Mouse (Mus musculus) hindbrain, embryonic 11.5 days (tissue): Measurements from ENCODE around the gene Il15. TPM values are rescaled to one million over a fixed set of nuclear protein-coding genes. Genes with fewer than 3 reads are reported as not detected.

Source experiments
- ATAC-seq: fragments of 200-750 bp; cut with Nextera tagmentation; 2 replicates; pipeline ENCODE4 v1.8.0; 2017; ENCODE audit warnings: mild to moderate bottlenecking, moderate TSS enrichment, moderate library complexity; ENCODE audit not compliant: low FRiP score
- DNase-seq: peaks from one replicate; pipeline ENCODE4 v3.0.0-alpha.2; 2015; ENCODE audit warnings: low spot score
- H3K27ac ChIP-seq: fragments of 300-500 bp; sonication (generic); 2 replicates; pipeline ENCODE4 v1.5.1; 2014; ENCODE audit warnings: mild to moderate bottlenecking, low read depth, low read length
- H3K27me3 ChIP-seq: fragments of 300-500 bp; sonication (generic); 2 replicates; pipeline ENCODE4 v1.6.1; 2014; ENCODE audit warnings: mild to moderate bottlenecking, low read length, moderate library complexity, mixed read lengths; ENCODE audit not compliant: control insufficient read depth, insufficient read depth
- H3K36me3 ChIP-seq: fragments of 300-500 bp; sonication (generic); 2 replicates; pipeline ENCODE4 v1.6.1; 2014; ENCODE audit warnings: mild to moderate bottlenecking, low read length, moderate library complexity, mixed read lengths; ENCODE audit not compliant: control insufficient read depth, insufficient read depth
- H3K4me1 ChIP-seq: fragments of 300-500 bp; sonication (generic); replicated peaks from 2 replicates; pipeline ENCODE4 v1.6.1; 2014; ENCODE audit warnings: low read length, mixed read lengths; ENCODE audit not compliant: control insufficient read depth, insufficient read depth
- H3K4me2 ChIP-seq: fragments of 300-500 bp; sonication (generic); replicated peaks from 2 replicates; pipeline ENCODE4 v1.6.1; 2014; ENCODE audit warnings: mild to moderate bottlenecking, low read depth, low read length
- H3K4me3 ChIP-seq: fragments of 300-500 bp; sonication (generic); 2 replicates; pipeline ENCODE4 v1.5.1; 2014; ENCODE audit warnings: low read depth, low read length
- H3K9ac ChIP-seq: fragments of 300-500 bp; sonication (generic); 2 replicates; pipeline ENCODE4 v1.6.1; 2014; ENCODE audit warnings: low read depth, low read length
- H3K9me3 ChIP-seq: fragments of 300-500 bp; sonication (generic); 2 replicates; pipeline ENCODE4 v1.6.1; 2016; ENCODE audit warnings: low read length; ENCODE audit not compliant: control insufficient read depth
- WGBS: fragments of 180-500 bp; shearing (Covaris S2); extraction: QIAGEN DNeasy Blood & Tissue Kit; methylation state at CpG from one replicate; pipeline ENCODE4 v1.1.7; 2014; 5-methylcytosine and 5-hydroxymethylcytosine counted together
- polyA plus RNA-seq: library from polyadenylated mRNA; unstranded; fragments of >200 nt; fragmentation: Nextera tagmentation; extraction: Ambion mirVana; gene quantifications from 2 replicates; pipeline ENCODE4 v1.2.1, GENCODE M21; 2014

Gene Il15
- polyA plus RNA-seq, 1 experiment from 2014 or later = 4.0 TPM

GRCm38 (mm10) chr8:82281995-82282394 lies 121.0 kb downstream of the Il15 start:
- Histone ChIP-seq H3K4me1 (no peaks in the 10 kb centered on the region), H3K27ac (no peak overlapping the region), H3K9ac (no peak overlapping the region), H3K27me3 (no peaks in the 10 kb centered on the region), H3K4me2 (no peak overlapping the region), H3K4me3 (no peak overlapping the region), H3K36me3 (no peaks in the 10 kb centered on the region), H3K9me3 (no peaks in the 10 kb centered on the region)
- ATAC-seq (no peak), DNase-seq (no peak)
- 86% methylated on average over 5 of the region's 5 CpGs for WGBS
